In genomic region chr6:131388040-131389021, GRCm38 (mm10) we compare ENCODE assay signal across 8 mouse cellular contexts. TPM values are rescaled to one million over a fixed set of nuclear protein-coding genes. Genes with fewer than 3 reads are reported as not detected.
DNase-seq lines count a peak whose midpoint lies in the region; ATAC-seq and TF ChIP-seq lines count a peak whose summit lies in the region.

Ybx3 (minus strand) TSS chr6:131388476.

- H3K9me3 ChIP-seq in embryonic facial prominence, embryonic 13.5 days = no peaks in the 10 kb centered on the region
- no peaks in the 10 kb centered on the region for H3K9me3 ChIP-seq in limb, embryonic 12.5 days
- no peaks in the 10 kb centered on the region for H3K9me3 ChIP-seq in midbrain, embryonic 14.5 days (ENCODE audit: control insufficient read depth, low read length)

- no peaks in the 10 kb centered on the region; the same call in 1 of the 2 replicates for H3K79me2 ChIP-seq in heart, adult 2 months (replicated peaks; ENCODE audit: control insufficient read depth, insufficient read depth, low read length)

- H3K4me1 ChIP-seq in embryonic facial prominence, embryonic 13.5 days = peaks cover 28% of the 10 kb centered on the region
- peaks cover 9% of the 10 kb centered on the region for H3K4me1 ChIP-seq in heart, adult 2 months (ENCODE audit: control insufficient read depth, insufficient read depth, low read length)
- peaks cover 23% of the 10 kb centered on the region for H3K4me1 ChIP-seq in limb, embryonic 12.5 days (replicated peaks)
- peaks cover 15% of the 10 kb centered on the region for H3K4me1 ChIP-seq in midbrain, embryonic 14.5 days (ENCODE audit: control insufficient read depth, insufficient read depth, low read length)

- H3K27ac ChIP-seq in embryonic facial prominence, embryonic 13.5 days = peak within 1 kb of the TSS; percentile 82
- peak within 1 kb of the TSS; percentile 73 for H3K27ac ChIP-seq in heart, adult 2 months
- H3K27ac ChIP-seq in limb, embryonic 12.5 days = peak within 1 kb of the TSS; percentile 80
- H3K27ac ChIP-seq in midbrain, embryonic 14.5 days (replicated peaks; ENCODE audit: low read depth, low read length) = peak within 1 kb of the TSS; percentile 81

- under 1% methylated on average over 73 of the region's 107 CpGs for WGBS in embryonic facial prominence, embryonic 13.5 days
- 3% methylated on average over 96 of the region's 107 CpGs for WGBS in heart, adult 2 months
- under 1% methylated on average over 92 of the region's 107 CpGs for WGBS in limb, embryonic 12.5 days
- under 1% methylated on average over 103 of the region's 107 CpGs for WGBS in midbrain, embryonic 14.5 days

- H3K4me2 ChIP-seq in embryonic facial prominence, embryonic 13.5 days = peak within 1 kb of the TSS; percentile 83
- peak within 1 kb of the TSS; percentile 87 for H3K4me2 ChIP-seq in limb, embryonic 12.5 days
- H3K4me2 ChIP-seq in midbrain, embryonic 14.5 days (ENCODE audit: low read length) = peak within 1 kb of the TSS; percentile 86

- peak within 1 kb of the TSS; percentile 92 for H3K4me3 ChIP-seq in embryonic facial prominence, embryonic 13.5 days
- peak within 1 kb of the TSS; percentile 81 for H3K4me3 ChIP-seq in heart, adult 2 months
- H3K4me3 ChIP-seq in limb, embryonic 12.5 days (replicated peaks) = peak within 1 kb of the TSS; percentile 74
- peak within 1 kb of the TSS; percentile 63 for H3K4me3 ChIP-seq in midbrain, embryonic 14.5 days (replicated peaks; ENCODE audit: low read depth, low read length)

- peak within 1 kb of the TSS; percentile 90 for H3K9ac ChIP-seq in embryonic facial prominence, embryonic 13.5 days
- H3K9ac ChIP-seq in heart, adult 2 months (ENCODE audit: low read depth, low read length) = peak within 1 kb of the TSS; percentile 99
- H3K9ac ChIP-seq in limb, embryonic 12.5 days (replicated peaks) = peak within 1 kb of the TSS; percentile 87
- H3K9ac ChIP-seq in midbrain, embryonic 14.5 days (replicated peaks; ENCODE audit: low read length) = peak within 1 kb of the TSS; percentile 88

- intact Hi-C loops in heart, adult 2 months (cut with DNase I) = loop anchor here (1.0 kb wide), 1 partner anchor 95 kb away; the partner anchor contains the start of gene Magohb

- TF ChIP-seq POLR2A in heart, adult 2 months (IDR thresholded peaks at IDR 0.05; ENCODE audit: insufficient read depth, low read depth, low read length) = no peak; the same call in 1 of the 2 replicates

- TF ChIP-seq CTCF in heart, adult 2 months (IDR thresholded peaks at IDR 0.05) = no peak

- DNase-seq in 3T3-L1 (ENCODE audit: low read depth, low spot score) = peak; percentile 75
- DNase-seq in adrenal gland, postnatal 36 days = peak; percentile 92 to 95
- DNase-seq in heart, adult 2 months = peak; percentile 91 to 92
- DNase-seq in kidney, adult 8-10 months = peak; percentile 83 to 87
- peak; percentile 94 for DNase-seq in midbrain, embryonic 14.5 days
- peak; percentile 72 to 81 for DNase-seq in spleen, adult 18-20 months

- no peak for TF ChIP-seq EP300 in heart, adult 2 months (IDR thresholded peaks at IDR 0.05; ENCODE audit: insufficient read depth, low read depth, low read length)

- ATAC-seq in embryonic facial prominence, embryonic 13.5 days (ENCODE audit: insufficient number of reproducible peaks, insufficient read depth, low FRiP score, low TSS enrichment, low read depth) = peak; percentile 74
- ATAC-seq in limb, embryonic 12.5 days (ENCODE audit: insufficient number of reproducible peaks, insufficient read depth, low FRiP score, low TSS enrichment, low read depth) = peak; percentile 75
- ATAC-seq in midbrain, embryonic 14.5 days (ENCODE audit: low FRiP score, low TSS enrichment) = peak; percentile 92

- no peaks in the 10 kb centered on the region for H3K27me3 ChIP-seq in embryonic facial prominence, embryonic 13.5 days
- H3K27me3 ChIP-seq in heart, adult 2 months (ENCODE audit: control insufficient read depth, insufficient read depth, low read length) = no peaks in the 10 kb centered on the region
- H3K27me3 ChIP-seq in limb, embryonic 12.5 days = no peaks in the 10 kb centered on the region
- H3K27me3 ChIP-seq in midbrain, embryonic 14.5 days (ENCODE audit: control insufficient read depth, insufficient read depth, low read length) = 0 out of 2 replicates have a peak, but pooled peaks cover 4% of the 10 kb centered on the region

- H3K36me3 ChIP-seq in embryonic facial prominence, embryonic 13.5 days = no peaks in the 10 kb centered on the region
- peaks cover 13% of the 10 kb centered on the region for H3K36me3 ChIP-seq in heart, adult 2 months (ENCODE audit: control insufficient read depth, insufficient read depth, low read length)
- no peaks in the 10 kb centered on the region for H3K36me3 ChIP-seq in limb, embryonic 12.5 days
- H3K36me3 ChIP-seq in midbrain, embryonic 14.5 days (ENCODE audit: control insufficient read depth, insufficient read depth, low read length) = no peaks in the 10 kb centered on the region

RNA-seq across cellular contexts. Expression of gene Ybx3, which starts in this region (rescaled TPM):
- 100 to 1,000 TPM; 200 to 230 TPM for total RNA-seq in adrenal gland, postnatal 36 days (2021)
- 48.3 and 49.3 TPM in 2 replicates for polyA plus RNA-seq in embryonic facial prominence, embryonic 13.5 days (2015; fragmentation: Nextera tagmentation; extraction: Ambion mirVana)
- 100 to 1,000 TPM; 246 to 262 TPM for total RNA-seq in heart, adult 2 months (2021)
- polyA plus RNA-seq in heart, adult 2 months (2012; rRNA removed) = 72.1 and 87.2 TPM in 2 replicates
- polyA plus RNA-seq in limb, embryonic 12.5 days (2016; fragmentation: Nextera tagmentation; extraction: Ambion mirVana) = 32.8 and 38.5 TPM in 2 replicates
- 26.7 and 32.8 TPM in 2 replicates for polyA plus RNA-seq in midbrain, embryonic 14.5 days (2014; fragmentation: Nextera tagmentation; extraction: Ambion mirVana)

Comparison
In these comparisons a context has a peak if more than half of its experiments do, and no peak if none do; other contexts are left out.
1. Peak in every context shown above with its lines: DNase-seq, ATAC-seq, H3K4me3 ChIP-seq and H3K27ac ChIP-seq.